Mouse (Mus musculus): Measurements from ENCODE around the gene Rpl31. TPM values are rescaled to one million over a fixed set of nuclear protein-coding genes. Genes with fewer than 3 reads are reported as not detected.

Rpl31 gene
- total RNA-seq (2014; fragmentation: Nextera tagmentation) (2,377 and 2,618 TPM in 2 replicates), total RNA-seq (2017) (283 and 432 TPM in 2 replicates)

DNA sequence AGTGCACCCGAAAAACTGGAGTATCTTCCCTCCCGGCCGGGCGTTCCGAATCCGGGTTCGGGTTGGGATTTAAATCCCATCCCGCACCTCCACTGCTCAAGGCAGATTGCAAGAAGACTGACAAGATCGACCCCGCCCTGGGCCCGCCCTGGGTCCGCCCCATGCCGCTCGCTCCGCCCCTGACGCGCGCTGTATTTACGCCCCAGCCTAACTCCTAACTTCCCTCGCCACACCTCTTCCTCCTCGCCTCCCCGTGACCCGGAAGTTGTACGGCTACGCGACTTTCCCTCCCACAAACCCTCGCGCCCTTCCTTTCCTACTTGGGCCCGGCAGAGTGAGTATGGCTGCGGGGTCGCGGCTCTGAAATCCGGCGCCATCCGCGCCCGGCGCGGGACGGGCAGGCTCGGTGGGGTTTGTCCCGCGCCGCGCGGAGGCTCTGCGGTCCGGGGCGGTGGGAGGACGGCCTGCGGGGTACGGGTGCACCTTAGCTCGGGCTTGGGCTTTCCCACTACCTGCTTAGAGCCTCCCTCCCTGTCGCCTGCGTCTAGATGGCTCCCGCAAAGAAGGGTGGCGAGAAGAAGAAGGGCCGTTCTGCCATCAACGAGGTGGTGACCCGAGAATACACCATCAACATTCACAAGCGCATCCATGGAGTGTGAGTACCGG lies at the start of gene Rpl31:
Gene Rpl31, plus strand, starts transcription at position 242 of the 666 bp plus-strand sequence.
- ATAC-seq (replicated peaks; ENCODE audit: poor library complexity, severe bottlenecking) = peak; percentile 98

DNA sequence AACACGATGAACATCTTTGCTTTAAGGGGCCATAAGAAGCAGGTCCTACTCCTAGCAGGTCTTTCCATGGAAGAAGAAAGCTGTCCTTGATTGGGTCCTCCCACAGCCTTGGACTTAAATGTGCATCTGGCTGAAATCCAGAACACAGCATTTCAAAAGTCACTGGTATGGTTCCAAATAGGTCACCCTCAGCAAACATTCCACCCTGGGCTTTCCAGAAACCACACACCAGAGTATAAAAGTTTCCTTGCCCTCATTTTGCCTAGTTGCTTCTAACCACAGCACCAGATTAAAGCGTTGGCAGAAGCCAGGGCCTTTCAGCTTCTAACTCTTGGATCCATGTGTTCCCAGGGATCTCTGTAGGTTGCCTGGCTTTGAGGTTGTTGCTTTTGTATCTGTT lies 49.7 kb upstream of the Rpl31 start:
- ATAC-seq (replicated peaks; ENCODE audit: poor library complexity, severe bottlenecking) = no peak

GRCm38 (mm10) chr1:39318870-39319269 lies 48.8 kb upstream of the Rpl31 start:
- ATAC-seq (replicated peaks; ENCODE audit: poor library complexity, severe bottlenecking) = no peak

- ATAC-seq (replicated peaks; ENCODE audit: poor library complexity, severe bottlenecking) = no peak
Measured at GRCm38 (mm10) chr1:39321954-39322353, 45.7 kb upstream of the Rpl31 start.

GRCm38 (mm10) chr1:39325228-39325627 lies 42.4 kb upstream of the Rpl31 start:
- no peak for ATAC-seq (replicated peaks; ENCODE audit: poor library complexity, severe bottlenecking)

DNA sequence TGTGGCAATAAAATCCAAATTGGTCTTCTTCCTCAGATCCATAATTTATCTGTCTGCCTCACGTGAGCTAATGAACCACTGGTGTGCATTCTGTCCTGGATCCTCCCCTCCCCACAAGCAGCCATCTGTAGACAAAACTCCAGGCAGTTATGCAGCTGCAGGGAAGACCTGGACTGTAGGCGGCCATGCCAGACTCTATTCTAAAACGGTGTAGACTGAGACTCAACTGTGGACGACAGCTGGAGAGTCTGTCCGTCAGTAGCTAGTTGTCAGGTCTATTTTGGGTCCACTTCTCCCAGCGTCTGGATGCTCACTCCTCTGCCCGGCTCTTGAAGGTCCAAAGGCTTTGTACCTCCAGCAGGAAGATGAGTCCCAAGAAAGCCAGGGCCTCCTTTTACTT lies 40.1 kb upstream of the Rpl31 start:
- ATAC-seq (replicated peaks; ENCODE audit: poor library complexity, severe bottlenecking) = no peak

DNA sequence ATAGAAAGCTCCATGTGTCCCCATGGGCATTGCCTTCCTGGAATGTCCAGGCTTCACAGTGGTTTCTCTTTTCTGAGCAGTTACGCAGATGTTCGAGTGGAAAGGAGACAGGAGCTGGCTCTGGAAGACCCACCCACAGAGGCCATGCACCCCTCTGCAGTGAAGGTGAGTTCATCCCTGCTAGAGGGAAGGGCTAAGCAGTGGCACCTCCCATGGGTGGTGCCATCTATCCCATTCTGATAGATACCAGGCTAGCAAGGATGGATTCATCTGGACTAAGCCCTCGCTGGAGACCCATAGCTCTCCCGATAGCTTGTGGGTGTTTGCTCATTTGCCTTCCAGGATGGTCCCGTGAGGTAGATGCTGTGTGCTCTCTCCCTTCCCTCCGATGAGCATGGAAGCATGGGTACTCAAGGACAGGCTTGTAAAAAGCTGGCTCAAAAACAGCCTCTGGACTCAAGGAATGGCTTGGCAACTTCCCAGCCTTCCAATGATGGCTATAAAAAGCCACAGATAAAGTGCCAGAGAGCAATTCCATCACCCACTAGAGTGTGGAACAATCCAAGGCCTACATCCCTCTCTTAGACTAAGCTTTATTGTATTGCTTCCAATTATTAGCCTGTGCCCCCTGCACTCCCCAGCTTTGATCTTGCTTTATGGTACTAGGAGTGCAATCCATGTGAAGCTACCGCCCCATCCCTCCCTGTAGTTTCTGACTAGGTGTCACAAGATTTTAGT lies 36.6 kb upstream of the Rpl31 start:
- ATAC-seq (replicated peaks; ENCODE audit: poor library complexity, severe bottlenecking) = no peak

- ATAC-seq (replicated peaks; ENCODE audit: poor library complexity, severe bottlenecking) = no peak
Measured at GRCm38 (mm10) chr1:39332456-39332855, 35.2 kb upstream of the Rpl31 start.

DNA sequence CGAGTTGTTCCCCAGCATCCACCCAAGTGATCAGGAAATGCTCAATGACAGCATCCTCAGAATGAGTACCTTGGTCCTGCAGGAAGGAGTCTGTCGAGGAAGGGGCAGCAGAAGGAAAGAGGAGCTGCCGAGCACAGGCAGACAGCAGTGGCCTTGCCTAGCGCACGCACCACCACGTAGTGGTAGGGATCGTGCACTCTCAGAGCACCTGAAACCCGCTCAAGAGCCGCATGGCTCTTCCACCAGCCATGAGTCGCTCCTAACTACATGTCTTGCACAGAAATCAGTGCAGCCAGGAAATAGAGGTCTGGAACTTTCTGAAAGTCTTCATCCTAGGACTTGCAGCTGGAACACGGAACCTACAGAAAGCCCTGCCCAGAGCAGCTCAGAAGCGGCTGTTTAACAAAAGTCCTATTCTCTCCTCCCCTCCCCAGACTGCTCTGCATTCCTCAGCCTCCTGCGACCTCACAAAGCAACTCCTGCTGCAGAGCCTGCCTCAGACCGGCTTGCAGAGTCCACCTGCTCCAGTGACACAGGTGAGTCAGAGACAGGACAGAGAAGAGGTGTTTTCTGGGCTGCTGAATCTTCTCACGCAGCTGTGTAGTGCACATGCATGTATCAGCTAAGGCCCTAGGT lies 32.0 kb upstream of the Rpl31 start:
- no peak for ATAC-seq (replicated peaks; ENCODE audit: poor library complexity, severe bottlenecking)

GRCm38 (mm10) chr1:39336788-39337187 lies 30.9 kb upstream of the Rpl31 start:
- ATAC-seq (replicated peaks; ENCODE audit: poor library complexity, severe bottlenecking) = no peak

- ATAC-seq (replicated peaks; ENCODE audit: poor library complexity, severe bottlenecking) = no peak
Measured at GRCm38 (mm10) chr1:39338831-39339230, 28.8 kb upstream of the Rpl31 start.

- ATAC-seq (replicated peaks; ENCODE audit: poor library complexity, severe bottlenecking) = no peak
Measured at GRCm38 (mm10) chr1:39339455-39339854, 28.2 kb upstream of the Rpl31 start.

DNA sequence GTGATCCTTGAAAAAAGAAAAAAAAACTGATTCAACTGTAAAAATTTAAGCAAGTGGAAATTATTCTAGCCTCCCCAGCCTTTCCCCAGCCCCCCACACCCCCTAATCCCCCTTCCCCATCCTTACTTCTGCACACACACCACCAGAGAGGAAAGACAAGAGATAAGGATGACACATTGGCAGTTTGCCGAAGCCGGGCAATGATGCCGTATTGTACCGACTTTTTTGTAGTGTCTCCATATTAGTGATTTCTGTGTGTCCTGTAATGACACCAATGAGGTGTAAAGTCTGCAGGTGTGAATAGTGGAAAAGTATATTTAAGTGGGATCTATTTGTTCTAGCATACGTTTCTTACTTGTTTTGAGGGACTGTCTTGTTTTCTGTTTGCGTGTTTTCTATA lies 27.5 kb upstream of the Rpl31 start:
- no peak for ATAC-seq (replicated peaks; ENCODE audit: poor library complexity, severe bottlenecking)

- ATAC-seq (replicated peaks; ENCODE audit: poor library complexity, severe bottlenecking) = peak; percentile 62
Measured at GRCm38 (mm10) chr1:39340647-39341046, 27.0 kb upstream of the Rpl31 start.

DNA sequence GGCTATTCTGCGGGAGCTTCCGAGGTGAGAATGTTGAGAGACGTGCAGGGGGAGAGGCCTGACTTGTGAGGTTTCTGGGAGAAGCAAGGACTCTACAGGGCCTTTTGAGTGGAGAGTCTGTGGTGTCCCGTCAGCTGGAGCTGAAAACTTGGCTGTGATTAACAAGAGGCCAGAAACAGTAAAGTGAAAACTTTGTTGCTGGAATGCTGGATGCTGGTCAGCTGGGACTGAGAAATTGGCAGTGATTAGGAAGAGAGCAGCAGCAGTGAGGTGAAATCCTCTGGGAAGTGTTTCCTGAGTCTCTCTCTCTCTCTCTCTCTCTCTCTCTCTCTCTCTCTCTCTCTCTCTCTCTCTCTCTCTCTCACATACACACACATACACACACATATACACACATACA lies 25.8 kb upstream of the Rpl31 start:
- no peak for ATAC-seq (replicated peaks; ENCODE audit: poor library complexity, severe bottlenecking)

- no peak for ATAC-seq (replicated peaks; ENCODE audit: poor library complexity, severe bottlenecking)
Measured at GRCm38 (mm10) chr1:39343242-39343641, 24.4 kb upstream of the Rpl31 start.

GRCm38 (mm10) chr1:39344981-39345600 lies 22.6 kb upstream of the Rpl31 start:
- ATAC-seq (replicated peaks; ENCODE audit: poor library complexity, severe bottlenecking) = no peak

GRCm38 (mm10) chr1:39349001-39349400 lies 18.6 kb upstream of the Rpl31 start:
- ATAC-seq (replicated peaks; ENCODE audit: poor library complexity, severe bottlenecking) = no peak

DNA sequence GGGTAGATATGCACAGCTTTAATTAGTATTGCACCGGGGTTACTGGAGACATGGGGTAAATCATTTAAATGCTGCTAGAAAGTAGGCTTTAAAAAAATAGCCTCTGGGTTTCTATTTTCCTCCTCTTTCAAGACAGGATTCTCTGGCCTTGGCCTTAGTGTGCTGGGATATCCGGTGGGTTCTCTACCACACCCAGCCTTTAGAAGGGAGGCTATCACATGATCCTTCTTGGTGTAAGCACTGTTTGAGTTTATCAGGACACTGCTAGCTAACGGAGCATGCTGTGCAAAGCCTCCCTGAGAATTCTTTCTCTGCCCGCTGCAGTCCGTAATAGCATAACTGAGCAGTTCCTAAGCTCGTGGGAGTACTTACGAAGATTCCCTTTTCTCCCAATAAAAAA lies 18.2 kb upstream of the Rpl31 start:
- no peak for ATAC-seq (replicated peaks; ENCODE audit: poor library complexity, severe bottlenecking)

DNA sequence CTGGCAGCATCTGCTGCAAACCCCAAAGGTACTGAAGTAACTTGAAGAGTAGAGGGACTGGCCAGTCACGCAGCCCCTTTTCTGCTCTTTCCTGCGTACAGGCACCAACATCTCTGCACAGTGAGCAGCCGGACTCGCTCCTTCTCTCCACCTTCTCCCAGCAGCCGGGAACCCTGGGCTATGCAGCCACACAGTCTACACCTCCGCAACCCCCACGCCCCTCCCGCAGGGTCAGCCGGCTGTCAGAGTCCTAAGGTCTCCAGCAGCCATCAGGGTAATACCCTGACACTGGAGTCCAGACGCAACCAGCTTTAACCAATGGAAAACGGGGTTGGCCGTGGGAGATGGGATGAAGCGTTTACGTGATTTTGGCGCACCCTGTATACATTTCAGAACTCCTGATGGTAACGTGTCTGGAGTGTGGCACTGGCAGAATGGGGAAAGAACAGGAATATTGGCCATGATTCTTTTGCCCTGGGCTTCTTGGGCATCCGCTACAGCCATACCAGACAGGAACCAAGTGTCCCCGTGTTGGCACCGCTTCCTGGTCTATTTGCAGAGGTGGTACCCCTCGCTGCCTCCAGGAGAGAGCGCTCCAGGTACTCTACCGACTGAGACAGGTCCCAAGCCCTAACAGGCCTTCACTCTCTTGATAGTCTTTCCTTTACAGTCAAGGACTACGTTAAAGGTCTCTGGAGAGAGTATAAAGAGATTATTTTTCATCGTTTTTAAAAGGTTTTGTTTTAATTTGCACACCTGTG lies 5.7 kb upstream of the Rpl31 start:
- no peak for ATAC-seq (replicated peaks; ENCODE audit: poor library complexity, severe bottlenecking)

All from granulocyte monocyte progenitor cell, adult 5-6 weeks (primary cell).